Mouse (Mus musculus): ENCODE data around the gene Xrra1.
A peak's percentile ranks its signal among the peaks of the same experiment; 100 is the strongest.

The Xrra1 gene

GRCm38 (mm10) chr7:99858813-99859585 is at the start of gene Xrra1:
Gene Xrra1 (plus strand): TSS chr7:99859116.
- DNase-seq (ENCODE audit: low spot score in 2 of 2) = peak; percentile 90 to 97

DNA sequence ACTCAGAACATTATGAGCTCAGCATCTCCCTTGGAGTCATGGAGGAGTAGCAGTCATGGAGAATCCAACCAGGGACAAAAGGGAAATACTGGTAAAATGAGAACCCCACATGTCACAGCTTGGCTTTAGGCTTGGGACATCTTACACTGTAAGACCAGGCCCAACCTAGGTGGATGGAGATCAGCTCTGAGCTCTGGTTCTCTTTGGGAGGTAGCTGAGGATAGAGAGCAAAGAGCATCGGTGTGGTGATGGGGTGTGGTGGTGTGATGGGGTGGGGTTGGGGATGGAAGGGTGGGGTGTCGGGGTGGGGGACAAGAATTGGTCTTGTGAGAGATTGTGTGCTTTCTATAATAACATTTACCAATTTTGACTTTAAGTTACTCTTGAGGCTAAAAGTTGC is 48.1 kb upstream of the Xrra1 start:
- DNase-seq (ENCODE audit: low spot score in 2 of 2) = no peak

DNA sequence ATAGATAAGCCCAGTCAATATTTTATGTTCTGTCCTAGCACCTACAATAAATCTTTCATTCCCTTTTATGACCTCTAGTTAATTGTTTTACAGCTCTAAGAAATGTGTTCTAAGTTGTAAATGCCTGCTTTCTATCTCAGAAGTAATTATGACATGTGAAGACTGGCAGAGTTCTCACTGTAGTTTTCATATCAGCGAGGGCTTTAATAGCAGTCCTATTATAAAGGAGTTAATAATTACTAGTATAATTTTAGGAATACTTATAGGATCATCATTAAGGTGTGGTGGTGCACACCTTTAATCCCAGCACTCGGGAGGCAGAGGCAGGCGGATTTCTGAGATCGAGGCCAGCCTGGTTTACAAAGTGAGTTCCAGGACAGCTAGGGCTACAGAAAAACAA is 47.3 kb upstream of the Xrra1 start:
- DNase-seq (ENCODE audit: low spot score in 2 of 2) = no peak

DNA sequence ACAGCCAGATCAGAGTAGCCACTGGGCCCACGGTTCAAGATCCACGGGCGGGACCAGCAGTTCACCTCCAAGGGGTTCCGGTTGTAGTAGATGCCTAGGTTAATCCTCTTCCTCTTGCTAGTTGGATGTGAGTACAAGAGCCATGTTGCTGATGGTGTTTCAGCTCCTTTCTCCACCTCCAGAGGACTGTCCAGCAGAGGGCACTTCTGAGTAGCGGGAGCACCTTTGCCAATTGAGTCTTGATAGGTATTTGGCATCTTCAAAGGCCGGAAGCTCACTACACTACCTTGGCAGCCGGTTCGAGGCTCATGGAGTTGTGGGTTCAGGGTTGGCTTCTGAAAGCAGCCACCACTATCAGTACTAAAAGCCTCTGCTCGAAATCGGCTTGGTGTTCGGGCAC is 45.5 kb upstream of the Xrra1 start:
- DNase-seq (ENCODE audit: low spot score in 2 of 2) = peak in 1 of 2 experiments; percentile 76

DNA sequence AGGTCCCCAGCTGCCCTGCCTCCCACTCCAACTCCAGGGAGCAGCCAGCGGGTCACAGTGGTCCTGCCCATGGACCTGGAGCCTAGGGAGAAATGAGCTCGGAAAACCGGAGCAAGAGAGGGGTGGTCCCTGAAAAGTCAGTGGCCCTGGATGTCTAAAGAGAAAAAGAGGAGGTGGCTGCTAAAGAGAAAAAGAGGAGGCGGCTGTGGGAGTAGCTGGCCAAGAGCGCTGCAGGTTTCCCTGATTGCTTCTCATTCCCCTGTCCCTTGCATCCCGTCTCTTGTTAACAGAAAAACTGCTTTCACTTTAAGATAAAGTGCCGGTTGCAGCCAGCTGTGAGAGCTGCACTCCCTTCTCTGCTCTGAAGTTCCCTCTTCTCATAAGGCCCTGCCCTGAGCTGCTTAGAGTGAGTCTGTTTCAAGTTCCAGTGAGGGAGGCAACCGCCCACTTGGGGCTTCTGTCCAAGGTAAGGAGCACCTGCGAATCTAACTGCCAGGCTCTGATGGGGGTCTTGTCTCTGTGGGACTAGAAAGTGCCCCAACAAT is 40.7 kb upstream of the Xrra1 start:
- peak in 1 of 2 experiments; percentile 36 for DNase-seq (ENCODE audit: low spot score in 2 of 2)

- no peak for DNase-seq (ENCODE audit: low spot score in 2 of 2)
These were observed 37.0 kb upstream of the Xrra1 start for GRCm38 (mm10) chr7:99821953-99822352.

GRCm38 (mm10) chr7:99822426-99822825 is 36.5 kb upstream of the Xrra1 start:
- DNase-seq (ENCODE audit: low spot score in 2 of 2) = peak; percentile 28 to 55

- peak in 1 of 2 experiments; percentile 21 for DNase-seq (ENCODE audit: low spot score in 2 of 2)
These were observed 35.8 kb upstream of the Xrra1 start for GRCm38 (mm10) chr7:99823045-99823663.

GRCm38 (mm10) chr7:99824649-99825483 is 34.0 kb upstream of the Xrra1 start:
- DNase-seq (ENCODE audit: low spot score in 2 of 2) = peak; percentile 30 to 54

DNA sequence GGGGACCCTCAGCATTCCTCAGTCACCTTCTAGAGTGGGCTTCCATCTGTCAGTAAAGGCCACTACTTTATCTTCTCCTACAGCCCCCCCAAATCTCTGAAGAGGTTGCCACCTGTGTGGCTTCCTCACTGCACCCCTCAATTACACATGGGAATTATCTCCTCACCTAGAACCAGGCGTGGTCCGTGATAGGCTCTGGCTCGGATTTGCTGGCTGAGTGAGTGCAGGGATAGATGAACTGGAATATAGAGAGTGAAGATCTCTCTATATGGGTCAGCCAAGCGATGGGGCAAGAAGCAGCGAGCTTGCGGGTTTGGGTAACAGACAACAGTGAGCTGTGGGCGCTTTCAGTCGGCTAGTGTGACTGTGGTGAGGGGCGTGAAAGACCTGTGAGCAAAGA is 33.4 kb upstream of the Xrra1 start:
- no peak for DNase-seq (ENCODE audit: low spot score in 2 of 2)

DNA sequence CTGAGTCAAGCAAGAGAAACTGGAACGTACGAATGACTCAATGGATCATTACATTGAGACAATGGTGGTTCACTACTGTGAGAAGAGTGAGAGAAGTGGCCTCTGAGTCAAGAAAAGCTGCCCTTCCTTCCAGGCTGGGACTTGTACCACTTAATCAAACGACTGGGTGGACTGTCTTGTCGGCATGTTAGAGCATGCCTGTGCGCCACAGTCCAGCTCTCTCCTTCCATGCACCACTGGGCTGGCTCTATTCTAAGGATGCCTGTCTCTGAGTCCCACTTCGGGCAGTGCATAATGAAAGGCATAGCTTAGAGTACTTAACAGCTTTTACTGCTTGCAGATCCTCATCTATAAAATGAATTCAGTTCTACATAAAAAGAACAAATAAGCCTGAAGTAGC is 32.8 kb upstream of the Xrra1 start:
- no peak for DNase-seq (ENCODE audit: low spot score in 2 of 2)

DNA sequence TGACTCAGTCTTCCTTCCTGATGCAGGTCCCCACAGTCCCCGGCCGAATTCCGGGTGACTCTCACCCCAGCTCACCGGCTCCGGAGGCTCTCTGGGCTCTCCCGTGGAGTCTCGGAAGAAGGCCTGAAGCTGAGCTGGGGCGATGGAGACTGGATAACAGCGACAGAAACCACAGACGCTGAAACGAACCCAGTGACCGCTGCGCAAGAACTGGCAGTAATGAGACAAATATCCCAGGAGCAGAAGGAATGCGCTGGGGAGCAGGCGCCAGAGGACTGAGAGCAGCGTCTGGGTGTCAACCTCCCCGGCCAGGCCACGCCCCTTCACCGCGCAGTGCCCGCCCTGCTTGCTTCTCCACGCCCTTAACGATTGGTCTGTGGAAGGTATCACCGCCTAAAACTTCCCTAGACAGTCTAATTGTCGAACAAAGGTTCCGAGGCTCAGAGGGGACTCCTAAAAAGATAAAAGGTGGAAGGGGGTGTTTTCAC is 30.8 kb upstream of the Xrra1 start, which contains the start of gene Neu3:
Neu3 (minus strand) TSS at position 335 of the 488 bp plus-strand sequence.
- peak; percentile 92 to 98 for DNase-seq (ENCODE audit: low spot score in 2 of 2)

DNA sequence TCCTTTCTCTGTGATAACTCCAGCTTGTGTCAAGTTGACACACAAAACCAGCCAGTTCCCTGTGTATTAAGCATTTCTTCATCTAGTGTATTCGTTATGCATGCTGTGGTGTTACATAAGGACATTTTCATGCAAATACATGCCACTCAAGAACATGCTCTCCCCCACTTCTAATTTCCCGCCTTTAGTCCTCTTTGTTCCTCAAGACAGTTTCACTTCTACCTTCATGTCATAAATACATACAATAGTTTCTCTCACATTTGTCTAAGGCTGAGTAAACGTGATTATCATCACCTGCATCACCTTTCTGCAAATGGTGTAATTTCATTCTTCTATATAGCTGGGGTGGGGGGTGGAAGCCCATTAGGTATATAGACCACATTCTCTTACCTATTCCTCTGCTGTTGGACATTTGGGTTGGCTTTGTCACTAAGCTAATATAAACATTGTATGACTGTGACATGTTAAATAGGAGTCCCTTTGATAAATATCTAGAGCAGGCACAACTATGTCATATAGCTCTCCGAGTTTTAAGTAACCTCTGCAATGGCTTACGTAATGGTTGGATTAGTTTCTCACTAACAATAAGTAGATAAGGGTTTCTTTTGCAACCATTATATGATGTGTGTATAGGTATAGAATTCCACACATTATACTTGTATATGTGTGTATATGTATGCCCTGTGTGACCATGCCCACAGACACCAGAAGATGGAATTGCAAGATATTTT is 25.6 kb upstream of the Xrra1 start:
- DNase-seq (ENCODE audit: low spot score in 2 of 2) = no peak

- DNase-seq (ENCODE audit: low spot score in 2 of 2) = no peak
These were observed 25.1 kb upstream of the Xrra1 start for GRCm38 (mm10) chr7:99833846-99834222.

DNA sequence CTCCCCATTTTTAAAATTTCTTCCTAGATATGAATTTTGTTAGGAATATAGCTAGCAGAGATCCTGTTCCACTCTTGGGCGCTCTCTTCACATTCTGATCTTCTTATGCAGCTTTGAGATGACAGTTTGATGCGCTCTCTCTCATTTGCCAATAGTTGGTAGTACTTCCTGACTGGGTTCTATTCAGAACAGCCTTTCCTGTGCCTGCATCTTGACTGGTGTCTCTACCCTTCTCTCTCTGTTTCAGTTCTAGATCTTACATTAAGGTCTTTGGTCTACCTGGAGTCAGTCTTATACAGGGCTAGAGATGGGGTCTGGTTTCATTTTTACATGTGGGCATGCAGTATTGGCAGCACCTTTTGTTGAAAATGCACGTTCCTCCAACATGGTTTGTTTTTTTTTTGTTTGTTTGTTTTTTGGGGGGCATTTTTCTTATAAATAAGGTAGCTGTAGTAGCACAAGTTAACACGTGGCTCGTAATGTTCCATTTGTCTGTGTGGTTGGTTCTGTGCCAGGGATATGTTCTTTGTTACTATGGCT is 24.5 kb upstream of the Xrra1 start:
- DNase-seq (ENCODE audit: low spot score in 2 of 2) = no peak

DNA sequence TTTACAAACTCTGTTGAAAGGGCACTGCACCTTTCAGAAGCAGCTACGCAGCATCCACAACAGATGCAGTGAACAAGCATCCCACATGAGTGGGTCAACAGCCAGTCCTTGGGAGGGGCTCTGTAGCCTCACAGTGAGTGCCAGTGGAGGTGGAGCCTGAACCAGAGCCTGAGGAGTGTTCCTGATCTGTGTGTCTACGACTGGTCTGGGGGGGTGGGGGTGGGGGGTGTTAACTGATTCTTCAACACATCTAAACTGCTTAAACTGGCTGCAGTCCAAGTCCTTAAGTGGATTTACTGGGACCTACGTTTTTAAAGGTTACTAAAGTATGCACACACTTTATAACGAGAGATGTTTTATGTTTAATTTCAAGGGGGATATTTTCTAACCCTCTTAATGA is 22.1 kb upstream of the Xrra1 start:
- no peak for DNase-seq (ENCODE audit: low spot score in 2 of 2)

DNA sequence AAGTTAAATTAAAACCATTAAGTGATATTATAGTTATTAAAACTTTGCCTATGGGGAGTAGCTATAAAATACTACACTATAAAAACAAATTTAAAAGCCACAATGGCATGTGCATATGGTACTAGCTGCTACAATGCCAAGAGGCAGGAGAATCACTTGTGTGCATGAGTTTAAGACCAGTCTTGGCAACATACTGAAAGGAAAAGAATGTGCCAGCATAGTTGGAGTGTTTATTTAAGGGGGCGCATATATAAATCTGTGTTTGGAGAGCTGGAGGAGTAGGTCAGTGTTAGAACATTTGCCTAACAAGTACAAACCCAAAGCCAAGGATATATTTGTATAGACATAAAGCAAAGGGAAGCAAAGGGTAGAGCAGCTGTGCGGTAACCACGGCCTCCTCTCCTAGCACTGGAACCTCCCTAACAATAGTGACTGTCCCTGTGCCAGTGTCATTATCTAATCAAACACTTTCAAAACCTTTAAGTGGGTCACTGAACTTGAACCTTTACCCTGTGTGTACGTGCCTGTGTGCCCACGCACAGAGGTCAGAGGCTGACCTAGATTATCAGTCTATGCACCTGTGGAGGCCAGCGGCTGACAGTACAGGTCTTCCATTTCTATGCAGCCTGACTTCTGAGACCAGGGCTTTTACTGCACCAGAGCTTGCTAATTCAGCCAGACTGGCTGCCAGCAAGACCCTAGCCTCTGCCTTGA is 21.4 kb upstream of the Xrra1 start:
- no peak for DNase-seq (ENCODE audit: low spot score in 2 of 2)

GRCm38 (mm10) chr7:99838241-99838640 is 20.7 kb upstream of the Xrra1 start:
- DNase-seq (ENCODE audit: low spot score in 2 of 2) = no peak

DNA sequence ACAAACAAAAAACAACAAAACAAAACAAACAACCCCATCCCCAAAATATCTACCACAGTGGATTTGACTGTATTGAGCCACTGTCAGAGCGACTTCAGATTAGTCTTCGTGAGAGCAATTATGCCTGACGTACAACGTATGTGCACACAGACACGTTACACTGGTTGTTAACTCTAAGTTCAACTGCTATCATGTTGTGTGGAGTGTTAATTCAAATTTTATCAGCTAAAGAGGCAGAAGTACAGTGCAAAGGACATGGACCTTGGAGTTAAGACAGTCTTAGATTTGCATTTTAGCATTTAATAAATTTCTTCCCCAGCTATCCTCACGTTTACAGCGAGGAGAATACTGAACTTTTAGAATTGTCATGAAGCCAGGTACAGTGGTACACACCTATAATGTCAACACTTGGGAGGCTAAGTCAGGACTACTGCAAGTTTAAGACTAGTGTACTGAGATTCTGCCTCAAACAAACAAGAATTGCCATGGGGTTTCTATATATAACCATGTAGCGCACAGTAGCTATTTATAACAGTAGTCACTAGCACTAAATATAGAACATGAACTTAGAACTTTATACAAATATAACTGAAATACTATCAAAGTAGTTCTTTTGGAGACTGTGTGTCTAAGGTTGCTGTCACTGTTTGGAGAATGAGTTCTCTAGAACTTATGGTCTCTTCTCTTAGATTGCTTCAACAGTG is 13.2 kb upstream of the Xrra1 start:
- DNase-seq (ENCODE audit: low spot score in 2 of 2) = no peak

GRCm38 (mm10) chr7:99850534-99850933 is 8.4 kb upstream of the Xrra1 start:
- no peak for DNase-seq (ENCODE audit: low spot score in 2 of 2)

All from spleen, postnatal 10 days (tissue).